9 mouse cellular contexts compared by ENCODE assay signal in genomic region chr8:121431499-121431898, GRCm38 (mm10).
DNase-seq lines count a peak whose midpoint lies in the region; ATAC-seq lines count a peak whose summit lies in the region.
"Had no signal": no experiment of that assay in that cellular context is flagged by ENCODE, and none has a peak within 500 bp of the region (broad histone marks: within the 10 kb centered on the region; RNA-seq: fewer than 3 reads in every experiment).

No protein-coding gene starts in this region.

- no peaks in the 10 kb centered on the region for H3K9me3 ChIP-seq in lung, embryonic 15.5 days
- no peaks in the 10 kb centered on the region for H3K9me3 ChIP-seq in heart, embryonic 16.5 days (replicated peaks; ENCODE audit: control insufficient read depth, low read length)
- H3K9me3 ChIP-seq: limb, embryonic 12.5 days had no signal

- WGBS in lung, embryonic 15.5 days: 37% methylated on average over 8 of the region's 8 CpGs
- WGBS in heart, embryonic 16.5 days: 59% methylated on average over 8 of the region's 8 CpGs

- peaks cover 7% of the 10 kb centered on the region; the same call in 1 of the 2 replicates for H3K27me3 ChIP-seq in lung, embryonic 15.5 days
- H3K27me3 ChIP-seq in heart, embryonic 16.5 days (ENCODE audit: control insufficient read depth, insufficient read depth, low read length): peaks cover 7% of the 10 kb centered on the region; the same call in 1 of the 2 replicates

- no peak overlapping the region for H3K4me2 ChIP-seq in lung, embryonic 15.5 days
- H3K4me2 ChIP-seq in heart, embryonic 16.5 days (ENCODE audit: low read depth, low read length): no peak overlapping the region
- H3K4me2 ChIP-seq: limb, embryonic 12.5 days had no signal

- ATAC-seq in lung, embryonic 15.5 days (ENCODE audit: borderline replicate concordance, extremely low read depth, low FRiP score, low TSS enrichment): peak; percentile 66
- peak; percentile 84 for ATAC-seq in heart, embryonic 16.5 days (replicated peaks; ENCODE audit: extremely low read depth, insufficient read depth, low FRiP score)

- H3K27ac ChIP-seq in lung, embryonic 15.5 days: peak overlapping the region; percentile 61
- H3K27ac ChIP-seq in heart, embryonic 16.5 days (ENCODE audit: low read length): peak overlapping the region; percentile 53
- H3K27ac ChIP-seq: limb, embryonic 12.5 days had no signal

- no peak overlapping the region for H3K4me3 ChIP-seq in lung, embryonic 15.5 days
- no peak overlapping the region for H3K4me3 ChIP-seq in heart, embryonic 16.5 days (ENCODE audit: low read length)
- H3K4me3 ChIP-seq: limb, embryonic 12.5 days had no signal

- H3K9ac ChIP-seq in lung, embryonic 15.5 days: no peak overlapping the region
- H3K9ac ChIP-seq in heart, embryonic 16.5 days (ENCODE audit: low read length): no peak overlapping the region
- H3K9ac ChIP-seq: limb, embryonic 12.5 days had no signal

- intact Hi-C loops in gastrocnemius, postnatal 14 days (cut with DNase I; ENCODE audit: low total_unique reads): no loop called here

- DNase-seq in gastrocnemius, postnatal 10 days: peak; percentile 39
- DNase-seq in gastrocnemius, postnatal 14 days: no peak
- no peak for DNase-seq in lung, postnatal 25 days (ENCODE audit: low spot score)
- DNase-seq in lung, postnatal 14 days: peak; percentile 55
- no peak for DNase-seq in layer of hippocampus, adult 18-20 months (ENCODE audit: low spot score in 2 of 2)
- DNase-seq in thymus, postnatal 36 days: no peak

- no peaks in the 10 kb centered on the region for H3K36me3 ChIP-seq in lung, embryonic 15.5 days
- no peaks in the 10 kb centered on the region for H3K36me3 ChIP-seq in heart, embryonic 16.5 days (ENCODE audit: control insufficient read depth, insufficient read depth)
- H3K36me3 ChIP-seq: limb, embryonic 12.5 days had no signal

- peaks cover 18% of the 10 kb centered on the region for H3K4me1 ChIP-seq in lung, embryonic 15.5 days
- peaks cover 8% of the 10 kb centered on the region; the same call in 1 of the 2 replicates for H3K4me1 ChIP-seq in heart, embryonic 16.5 days (ENCODE audit: control insufficient read depth, insufficient read depth, low read length)

Comparison
In these comparisons a context has a peak if more than half of its experiments do, and no peak if none do; other contexts are left out.
1. DNase-seq: peak in gastrocnemius, postnatal 10 days (single experiment) and lung, postnatal 14 days (single experiment); none in gastrocnemius, postnatal 14 days (single experiment), lung, postnatal 25 days (single experiment), layer of hippocampus, adult 18-20 months (0 of 2) and thymus, postnatal 36 days (0 of 2).